In the genomic region with DNA sequence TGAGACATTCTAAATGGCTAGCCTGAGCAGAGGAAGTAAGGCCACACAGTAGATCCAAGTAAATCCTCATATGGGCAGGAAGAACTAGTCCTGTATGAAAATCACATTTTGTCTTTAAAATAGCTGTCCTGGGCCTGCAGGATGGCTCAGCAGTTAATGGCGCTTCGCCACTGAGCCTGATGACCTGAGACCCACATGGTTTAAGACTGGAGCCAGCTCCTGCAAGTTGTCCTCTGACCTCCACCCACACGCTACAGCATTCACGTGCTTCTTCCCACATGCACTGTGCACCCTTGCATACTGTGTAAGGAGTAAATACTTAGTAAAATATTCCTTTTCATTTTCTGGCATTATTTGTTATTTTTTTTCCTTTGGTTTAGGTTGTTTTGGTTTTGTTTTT, we compare ENCODE assay signal across 22 mouse cellular contexts.
"Had no signal": no experiment of that assay in that cellular context is flagged by ENCODE, and none has a peak within 500 bp of the region (broad histone marks: within the 10 kb centered on the region; RNA-seq: fewer than 3 reads in every experiment).

No protein-coding gene starts in this region.

- H3K4me3 ChIP-seq: intestine, embryonic 15.5 days; left cerebral cortex, adult 2 months; limb, embryonic 12.5 days; limb, embryonic 15.5 days; megakaryocyte, embryonic 14.5 days; midbrain, embryonic 10.5 days; midbrain, embryonic 13.5 days; myocyte; neural tube, embryonic 13.5 days; stomach, embryonic 15.5 days had no signal

- DNase-seq: left cerebral cortex, postnatal 4 days; liver, postnatal 0 days; lung, embryonic 14.5 days; retina, postnatal 1 day; right cerebral cortex, postnatal 25 days; spleen, adult 18-20 months; thymus, postnatal 25 days had no signal

- H3K4me1 ChIP-seq: limb, embryonic 12.5 days; limb, embryonic 15.5 days; megakaryocyte, embryonic 14.5 days; midbrain, embryonic 10.5 days; midbrain, embryonic 13.5 days; neural tube, embryonic 13.5 days; stomach, embryonic 15.5 days had no signal

- H3K4me2 ChIP-seq: intestine, embryonic 15.5 days; limb, embryonic 12.5 days; limb, embryonic 15.5 days; liver, embryonic 11.5 days; lung, embryonic 14.5 days; midbrain, embryonic 13.5 days; neural tube, embryonic 13.5 days; stomach, embryonic 15.5 days had no signal

- ATAC-seq: hindbrain, embryonic 16.5 days; intestine, embryonic 15.5 days; liver, postnatal 0 days; midbrain, embryonic 13.5 days; midbrain, embryonic 16.5 days had no signal

- H3K9me3 ChIP-seq: intestine, embryonic 15.5 days; limb, embryonic 12.5 days; limb, embryonic 15.5 days; megakaryocyte, embryonic 14.5 days; midbrain, embryonic 10.5 days; midbrain, embryonic 13.5 days; neural tube, embryonic 13.5 days; stomach, embryonic 15.5 days had no signal

- H3K9ac ChIP-seq: intestine, embryonic 15.5 days; limb, embryonic 12.5 days; limb, embryonic 15.5 days; liver, embryonic 14.5 days; liver, postnatal 0 days; lung, embryonic 14.5 days; midbrain, embryonic 13.5 days; neural tube, embryonic 13.5 days; stomach, embryonic 15.5 days had no signal

- H3K27me3 ChIP-seq: intestine, embryonic 15.5 days; limb, embryonic 12.5 days; limb, embryonic 15.5 days; megakaryocyte, embryonic 14.5 days; midbrain, embryonic 13.5 days; neural tube, embryonic 13.5 days; stomach, embryonic 15.5 days had no signal

- H3K27ac ChIP-seq: intestine, embryonic 15.5 days; kidney, postnatal 0 days; left cerebral cortex, adult 2 months; limb, embryonic 12.5 days; limb, embryonic 15.5 days; liver, embryonic 14.5 days; midbrain, embryonic 10.5 days; midbrain, embryonic 13.5 days; neural tube, embryonic 13.5 days; stomach, embryonic 15.5 days had no signal
